In the genomic region with DNA sequence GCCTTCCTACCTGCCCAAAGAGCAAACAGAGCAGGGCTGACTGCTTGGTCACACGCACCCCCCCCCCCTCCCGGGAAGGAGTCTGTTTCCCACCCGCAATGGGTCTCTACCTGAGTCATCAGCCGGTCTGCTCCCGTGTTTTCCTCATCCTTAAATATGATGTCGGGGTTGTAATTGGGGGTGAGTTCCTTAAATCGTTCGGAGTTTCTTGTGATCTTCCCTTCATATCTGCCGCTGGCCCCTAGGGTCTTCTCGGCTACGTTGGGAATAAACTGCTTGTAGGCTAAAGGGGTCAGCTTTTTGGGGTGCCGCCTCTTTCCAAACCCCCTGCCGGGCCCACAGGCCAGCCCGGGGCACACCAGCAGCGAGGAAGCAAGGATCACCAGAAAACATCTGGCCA, we compare ENCODE assay signal across 10 mouse cellular contexts. TPM values are rescaled to one million over a fixed set of nuclear protein-coding genes. Genes with fewer than 3 reads are reported as not detected.
A peak's percentile ranks its signal among the peaks of the same experiment; 100 is the strongest.
DNase-seq lines count a peak whose midpoint lies in the region; ATAC-seq and TF ChIP-seq lines count a peak whose summit lies in the region.
"Had no signal": no experiment of that assay in that cellular context is flagged by ENCODE, and none has a peak within 500 bp of the region (broad histone marks: within the 10 kb centered on the region; RNA-seq: fewer than 3 reads in every experiment).

No protein-coding gene starts in this region.

- no peak for TF ChIP-seq CTCF in olfactory bulb, adult 2 months (IDR thresholded peaks at IDR 0.05; ENCODE audit: insufficient read depth, low read depth, low read length)

- peak overlapping the region; percentile 97 for H3K27ac ChIP-seq in lung, embryonic 15.5 days
- H3K27ac ChIP-seq in forebrain, embryonic 13.5 days = peak overlapping the region; percentile 48
- peak overlapping the region; percentile 71 for H3K27ac ChIP-seq in intestine, embryonic 16.5 days (ENCODE audit: low read length)
- H3K27ac ChIP-seq in olfactory bulb, adult 2 months (ENCODE audit: insufficient read depth, low read depth, low read length) = peak overlapping the region; percentile 70
- H3K27ac ChIP-seq: liver, embryonic 13.5 days had no signal

- TF ChIP-seq POLR2A in olfactory bulb, adult 2 months (IDR thresholded peaks at IDR 0.05; ENCODE audit: insufficient read depth, low read depth, low read length) = no peak

- ATAC-seq in lung, embryonic 15.5 days (ENCODE audit: borderline replicate concordance, extremely low read depth, low FRiP score, low TSS enrichment) = no peak
- no peak for ATAC-seq in forebrain, embryonic 13.5 days
- no peak for ATAC-seq in intestine, embryonic 16.5 days

- peak overlapping the region; percentile 54 for H3K4me3 ChIP-seq in lung, embryonic 15.5 days
- peak overlapping the region; percentile 48 for H3K4me3 ChIP-seq in forebrain, embryonic 13.5 days
- H3K4me3 ChIP-seq in intestine, embryonic 16.5 days (ENCODE audit: low read length) = peak overlapping the region; percentile 57
- peak overlapping the region; percentile 79 for H3K4me3 ChIP-seq in olfactory bulb, adult 2 months (ENCODE audit: insufficient read depth, low read depth, low read length)
- H3K4me3 ChIP-seq: liver, embryonic 13.5 days had no signal

- peaks cover 16% of the 10 kb centered on the region; the same call in 1 of the 2 replicates for H3K4me1 ChIP-seq in lung, embryonic 15.5 days
- H3K4me1 ChIP-seq in forebrain, embryonic 13.5 days = peaks cover 36% of the 10 kb centered on the region
- peaks cover 8% of the 10 kb centered on the region; the same call in 1 of the 2 replicates for H3K4me1 ChIP-seq in intestine, embryonic 16.5 days (ENCODE audit: control insufficient read depth, insufficient read depth, low read length)
- H3K4me1 ChIP-seq in olfactory bulb, adult 2 months (ENCODE audit: control insufficient read depth, insufficient read depth, low read length) = peaks cover 18% of the 10 kb centered on the region

- DNase-seq in lung, adult 18-20 months = no peak
- no peak for DNase-seq in adrenal gland, adult 18-20 months (ENCODE audit: low spot score in 2 of 2)
- no peak for DNase-seq in adrenal gland, postnatal 14 days
- DNase-seq in urinary bladder, postnatal 10 days (ENCODE audit: low spot score) = no peak
- DNase-seq: cerebellum, adult 11-12 months; liver, embryonic 13.5 days had no signal

- H3K9ac ChIP-seq in lung, embryonic 15.5 days = peak overlapping the region; percentile 61
- H3K9ac ChIP-seq in forebrain, embryonic 13.5 days = peak overlapping the region; percentile 59
- H3K9ac ChIP-seq in intestine, embryonic 16.5 days (ENCODE audit: low read depth, low read length) = peak overlapping the region; percentile 71
- H3K9ac ChIP-seq: liver, embryonic 13.5 days had no signal

- peak overlapping the region; percentile 67 for H3K4me2 ChIP-seq in lung, embryonic 15.5 days
- peak overlapping the region; percentile 74 for H3K4me2 ChIP-seq in forebrain, embryonic 13.5 days
- H3K4me2 ChIP-seq in intestine, embryonic 16.5 days (ENCODE audit: low read depth, low read length) = peak overlapping the region; percentile 75
- H3K4me2 ChIP-seq: liver, embryonic 13.5 days had no signal

- 1% methylated on average over 15 of the region's 15 CpGs for WGBS in lung, embryonic 15.5 days
- under 1% methylated on average over 15 of the region's 15 CpGs for WGBS in forebrain, embryonic 13.5 days
- WGBS in intestine, embryonic 16.5 days = under 1% methylated on average over 15 of the region's 15 CpGs
- 1% methylated on average over 15 of the region's 15 CpGs for WGBS in olfactory bulb, adult 2 months

- H3K27me3 ChIP-seq in lung, embryonic 15.5 days = peaks cover 82% of the 10 kb centered on the region
- H3K27me3 ChIP-seq in forebrain, embryonic 13.5 days = peaks cover 93% of the 10 kb centered on the region
- H3K27me3 ChIP-seq in intestine, embryonic 16.5 days (replicated peaks; ENCODE audit: control insufficient read depth, insufficient read depth, low read length) = peaks cover 70% of the 10 kb centered on the region

- H3K36me3 ChIP-seq in lung, embryonic 15.5 days = no peaks in the 10 kb centered on the region
- H3K36me3 ChIP-seq in forebrain, embryonic 13.5 days (ENCODE audit: poor library complexity, severe bottlenecking) = no peaks in the 10 kb centered on the region
- no peaks in the 10 kb centered on the region for H3K36me3 ChIP-seq in intestine, embryonic 16.5 days (ENCODE audit: control insufficient read depth, insufficient read depth, low read length)
- H3K36me3 ChIP-seq: liver, embryonic 13.5 days had no signal

- H3K9me3 ChIP-seq in lung, embryonic 15.5 days = no peaks in the 10 kb centered on the region
- no peaks in the 10 kb centered on the region for H3K9me3 ChIP-seq in forebrain, embryonic 13.5 days (replicated peaks)
- no peaks in the 10 kb centered on the region for H3K9me3 ChIP-seq in intestine, embryonic 16.5 days (ENCODE audit: control insufficient read depth, low read length)
- H3K9me3 ChIP-seq: liver, embryonic 13.5 days had no signal

RNA-seq across cellular contexts. Expression of a gene that starts 0.7 kb away (rescaled TPM):
- 12.0 and 12.6 TPM in 2 replicates for polyA plus RNA-seq in lung, embryonic 15.5 days (2015; fragmentation: Nextera tagmentation; extraction: Ambion mirVana)
- polyA plus RNA-seq in forebrain, embryonic 13.5 days (2015; fragmentation: Nextera tagmentation; extraction: Ambion mirVana) = 0.94 and 1.2 TPM in 2 replicates
- polyA plus RNA-seq in intestine, embryonic 16.5 days (2015; fragmentation: Nextera tagmentation; extraction: Ambion mirVana) = 2.8 TPM in 2 replicates
- polyA plus RNA-seq in olfactory bulb, adult 2 months (2012; ENCODE audit: insufficient read depth, insufficient read length, low replicate concordance, missing spikeins) = not detected in 2 replicates
- 10 to 100 TPM; 10.1 to 13.2 TPM for total RNA-seq in adrenal gland, adult 18-20 months (2021)
- 15.5 and 19.7 TPM in 2 replicates for total RNA-seq in adrenal gland, postnatal 14 days (2021)
- polyA plus RNA-seq: liver, embryonic 13.5 days had no signal
